Mouse (Mus musculus): ENCODE measurements around the gene S100z. TPM values are rescaled to one million over a fixed set of nuclear protein-coding genes. Genes with fewer than 3 reads are reported as not detected.

S100z gene
- polyA plus RNA-seq, 1 experiment from 2014 or later: not detected

- no peak overlapping the region for H3K27ac ChIP-seq (ENCODE audit: low read length)
- H3K4me2 ChIP-seq (ENCODE audit: low read length): no peak overlapping the region
- WGBS: 86% methylated on average over 10 of the region's 10 CpGs
- no peak overlapping the region for H3K4me3 ChIP-seq (replicated peaks; ENCODE audit: low read length)
- H3K36me3 ChIP-seq (ENCODE audit: control insufficient read depth, insufficient read depth): no peaks in the 10 kb centered on the region
- no peak overlapping the region for H3K9ac ChIP-seq (replicated peaks; ENCODE audit: low read depth, low read length)
- no peak for ATAC-seq
- H3K27me3 ChIP-seq (replicated peaks; ENCODE audit: control insufficient read depth, insufficient read depth, low read length): no peaks in the 10 kb centered on the region
- H3K9me3 ChIP-seq (ENCODE audit: control insufficient read depth, low read length): no peaks in the 10 kb centered on the region
- no peaks in the 10 kb centered on the region for H3K4me1 ChIP-seq (replicated peaks; ENCODE audit: control insufficient read depth, insufficient read depth, low read length)
These were observed 46.8 kb downstream of the S100z start for GRCm38 (mm10) chr13:95431760-95432159.

GRCm38 (mm10) chr13:95427499-95427898 is 51.0 kb downstream of the S100z start:
- WGBS: 88% methylated on average over 3 of the region's 3 CpGs
- Histone ChIP-seq H3K4me1 (replicated peaks; ENCODE audit: control insufficient read depth, insufficient read depth, low read length) (peaks cover 7% of the 10 kb centered on the region), H3K9ac (replicated peaks; ENCODE audit: low read depth, low read length) (no peak overlapping the region), H3K27ac (ENCODE audit: low read length) (no peak overlapping the region), H3K27me3 (replicated peaks; ENCODE audit: control insufficient read depth, insufficient read depth, low read length) (no peaks in the 10 kb centered on the region), H3K36me3 (ENCODE audit: control insufficient read depth, insufficient read depth) (no peaks in the 10 kb centered on the region), H3K4me3 (replicated peaks; ENCODE audit: low read length) (no peak overlapping the region), H3K9me3 (ENCODE audit: control insufficient read depth, low read length) (no peaks in the 10 kb centered on the region), H3K4me2 (ENCODE audit: low read length) (no peak overlapping the region)
- ATAC-seq: no peak

Other genes starting within 250 kb of the S100z start
- gene Pde8b, start 228.4 kb downstream of the S100z start, polyA plus RNA-seq (2015; fragmentation: Nextera tagmentation; extraction: Ambion mirVana): 4.4 and 6.8 TPM in 2 replicates
- 35.5 and 39.0 TPM in 2 replicates for gene Zbed3, start 155.1 kb downstream of the S100z start, polyA plus RNA-seq (2015; fragmentation: Nextera tagmentation; extraction: Ambion mirVana)
- 42.3 and 47.3 TPM in 2 replicates for gene Aggf1, start 103.4 kb downstream of the S100z start, polyA plus RNA-seq (2015; fragmentation: Nextera tagmentation; extraction: Ambion mirVana)
- gene Crhbp, start 33.8 kb downstream of the S100z start, polyA plus RNA-seq (2015; fragmentation: Nextera tagmentation; extraction: Ambion mirVana): 0.93 and 1.2 TPM in 2 replicates
- 0.11 TPM in 1 of 2 replicates, not detected in the other for gene F2rl1, start 46.5 kb upstream of the S100z start, polyA plus RNA-seq (2015; fragmentation: Nextera tagmentation; extraction: Ambion mirVana)
- 68.7 and 85.1 TPM in 2 replicates for gene F2r, start 139.8 kb upstream of the S100z start, polyA plus RNA-seq (2015; fragmentation: Nextera tagmentation; extraction: Ambion mirVana)
- 0.24 and 0.35 TPM in 2 replicates for gene F2rl2, start 218.1 kb upstream of the S100z start, polyA plus RNA-seq (2015; fragmentation: Nextera tagmentation; extraction: Ambion mirVana)

Measured in forebrain, embryonic 16.5 days (tissue).